Mouse (Mus musculus): ENCODE results near the gene Serpini2. TPM values are rescaled to one million over a fixed set of nuclear protein-coding genes. Genes with fewer than 3 reads are reported as not detected.

The Serpini2 gene
- total RNA-seq, 2 experiments from 2014 or later = not detected

DNA sequence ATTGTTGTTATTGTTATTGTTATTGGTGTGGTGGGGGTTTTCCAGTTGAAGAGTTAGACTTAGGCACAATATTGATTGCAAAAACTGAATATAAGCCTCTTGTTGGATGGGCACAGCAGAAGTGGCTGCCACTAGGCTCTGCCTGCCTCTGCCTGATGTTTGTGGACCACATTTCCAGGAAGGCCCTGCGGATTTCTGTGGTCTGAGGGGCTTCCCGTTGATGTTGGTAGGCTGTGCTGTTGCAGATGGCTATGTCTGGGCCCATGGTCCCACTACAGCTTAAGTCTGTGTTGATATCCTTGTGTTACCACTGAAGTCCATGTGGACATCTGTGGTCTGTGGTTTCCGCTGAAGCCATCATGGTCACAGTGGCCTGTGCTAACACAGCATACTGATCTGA is 50.2 kb downstream of the Serpini2 start:
- no peak for DNase-seq
- Histone ChIP-seq H3K27ac (no peak overlapping the region), H3K4me3 (no peak overlapping the region)
- no peak for TF ChIP-seq CTCF (IDR thresholded peaks at IDR 0.05)
- intact Hi-C loops (cut with DNase I) = loop anchor here (5.0 to 10.0 kb wide), 2 partner anchors 298 to 495 kb away; no protein-coding TSS in a partner anchor

DNA sequence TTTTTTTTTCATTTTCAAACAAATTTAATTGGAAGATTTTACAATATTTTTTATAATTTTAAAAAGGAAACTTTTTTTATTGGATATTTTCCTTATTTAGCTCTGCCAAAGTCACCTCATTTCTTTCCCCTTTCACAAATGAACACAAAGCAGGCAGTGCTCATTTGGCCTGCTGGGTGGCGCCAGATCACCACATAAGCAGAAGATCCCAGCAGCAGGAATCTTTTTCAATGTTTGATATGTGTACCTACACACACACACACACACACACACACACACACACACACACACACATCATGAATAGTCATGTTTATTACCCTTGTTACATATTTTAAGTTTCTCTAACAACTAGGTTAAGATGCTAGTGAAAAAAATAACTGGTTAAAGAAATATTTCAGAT is 50.7 kb downstream of the Serpini2 start:
- DNase-seq = peak; percentile 21
- intact Hi-C loops (cut with DNase I) = loop anchor here (5.0 kb wide), 1 partner anchor 298 kb away; no protein-coding TSS in a partner anchor
- peak; percentile 67 for TF ChIP-seq CTCF (IDR thresholded peaks at IDR 0.05)
- Histone ChIP-seq H3K27ac (no peak overlapping the region), H3K4me3 (no peak overlapping the region)

DNA sequence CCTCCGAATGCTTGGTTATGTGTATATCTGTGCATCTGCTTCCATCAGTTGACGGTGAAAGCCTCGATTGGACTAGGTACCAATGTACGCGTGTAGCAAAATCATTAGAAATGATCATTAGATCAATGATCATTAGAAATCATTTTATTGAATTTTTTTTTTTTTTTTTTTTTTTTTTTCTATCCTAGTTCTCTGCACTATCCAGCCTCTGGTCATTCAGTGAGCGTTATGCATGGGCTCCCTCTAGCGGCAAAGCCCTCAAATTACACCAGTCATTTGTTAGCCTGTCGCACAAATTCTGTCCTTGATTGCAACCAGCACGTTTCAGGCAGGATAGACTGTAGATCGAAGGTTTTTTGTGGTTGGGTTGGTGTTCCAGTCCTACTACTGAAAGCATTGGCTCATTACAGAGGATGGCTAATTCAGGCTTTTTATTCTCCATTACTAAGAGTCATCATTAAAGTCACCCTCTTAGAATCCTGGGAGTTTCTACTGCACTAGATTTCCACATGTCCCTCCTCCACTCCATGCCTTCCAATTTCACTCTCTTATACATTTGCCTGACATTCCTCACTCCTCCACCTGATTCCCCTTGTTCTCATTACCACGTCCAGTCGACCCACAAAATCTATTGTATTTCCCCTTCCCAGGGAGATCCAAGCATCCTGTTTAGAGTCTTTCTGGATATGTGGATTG is 66.9 kb downstream of the Serpini2 start:
- TF ChIP-seq CTCF (IDR thresholded peaks at IDR 0.05) = peak; percentile 74
- Histone ChIP-seq H3K4me3 (no peak overlapping the region), H3K27ac (no peak overlapping the region)
- intact Hi-C loops (cut with DNase I) = no loop called here
- peak; percentile 42 for DNase-seq

Other genes starting within 250 kb of the Serpini2 start
- gene Zbbx, start 105.0 kb downstream of the Serpini2 start, total RNA-seq (2021) = not detected
- gene Wdr49, start 212.1 kb upstream of the Serpini2 start, total RNA-seq (2021) = not detected

All from gastrocnemius, adult 2 months (tissue).